Mouse (Mus musculus): ENCODE measurements around the gene Rdm1.

- TF ChIP-seq FLI1 (IDR thresholded peaks at IDR 0.05; ENCODE audit: low read length) (no peak), GATA1 (IDR thresholded peaks at IDR 0.05; ENCODE audit: borderline replicate concordance, low read length) (no peak)
These were observed 15.9 kb downstream of the Rdm1 start for GRCm38 (mm10) chr11:101642931-101643330.
